Mouse (Mus musculus): ENCODE measurements around the gene Siglec1.

Siglec1 gene

GRCm38 (mm10) chr2:131097087-131097486 is 10.5 kb upstream of the Siglec1 start:
- DNase-seq (ENCODE audit: low read depth, low spot score) = no peak

DNA sequence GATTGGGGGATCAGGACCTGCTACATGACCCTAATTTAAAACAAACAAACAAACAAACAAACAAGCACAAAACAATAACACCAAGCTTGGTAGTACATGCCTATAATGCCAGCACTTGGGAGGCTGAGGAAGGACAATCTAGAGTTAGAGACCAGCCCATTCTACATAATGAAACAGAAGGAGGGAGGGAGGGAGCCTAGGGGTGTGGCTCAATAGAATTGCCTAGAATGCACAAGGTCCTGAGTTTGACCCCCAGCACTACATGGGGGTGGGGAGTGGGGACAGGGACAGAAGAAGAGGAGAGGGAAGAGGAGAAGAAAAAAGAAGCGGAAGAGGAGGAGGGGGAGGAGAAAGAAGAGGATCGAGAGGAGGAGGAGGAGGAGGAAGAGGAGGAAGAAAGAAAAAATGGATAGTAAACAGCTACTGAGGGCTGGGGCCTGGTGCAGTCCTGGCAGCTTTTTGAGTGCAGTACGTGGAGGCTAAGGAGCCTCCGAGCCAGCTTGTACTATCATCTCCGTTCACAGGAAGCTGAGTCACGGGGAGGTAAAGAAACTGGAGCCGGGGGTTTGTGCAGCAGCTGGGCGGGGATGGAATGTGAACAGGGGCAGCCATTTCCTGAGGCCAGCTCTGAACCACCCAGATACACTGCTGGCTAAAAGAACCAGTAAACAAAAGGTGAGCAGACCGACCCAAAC is 9.7 kb upstream of the Siglec1 start:
- peak; percentile 44 for DNase-seq (ENCODE audit: low read depth, low spot score)

DNA sequence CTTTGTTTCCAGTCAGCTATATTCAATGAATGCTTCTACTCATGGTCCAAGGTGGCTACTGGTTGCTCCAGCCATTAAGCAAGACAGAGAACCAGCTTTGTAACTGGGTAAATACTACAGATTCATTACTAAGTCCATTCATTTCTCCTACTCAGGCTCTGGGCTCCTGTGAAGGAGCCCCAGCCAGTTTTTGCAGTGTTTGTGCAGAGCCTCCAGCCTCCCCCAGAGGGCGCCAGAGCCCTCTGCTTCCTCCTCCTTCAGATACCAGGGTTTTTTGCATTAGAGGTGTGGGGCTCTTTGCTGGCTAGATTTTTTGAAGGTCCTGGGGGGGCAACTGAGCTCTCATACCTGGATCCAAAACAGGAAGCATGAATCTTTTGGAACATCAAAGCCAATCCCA is 8.3 kb upstream of the Siglec1 start:
- DNase-seq (ENCODE audit: low read depth, low spot score) = peak; percentile 72

DNA sequence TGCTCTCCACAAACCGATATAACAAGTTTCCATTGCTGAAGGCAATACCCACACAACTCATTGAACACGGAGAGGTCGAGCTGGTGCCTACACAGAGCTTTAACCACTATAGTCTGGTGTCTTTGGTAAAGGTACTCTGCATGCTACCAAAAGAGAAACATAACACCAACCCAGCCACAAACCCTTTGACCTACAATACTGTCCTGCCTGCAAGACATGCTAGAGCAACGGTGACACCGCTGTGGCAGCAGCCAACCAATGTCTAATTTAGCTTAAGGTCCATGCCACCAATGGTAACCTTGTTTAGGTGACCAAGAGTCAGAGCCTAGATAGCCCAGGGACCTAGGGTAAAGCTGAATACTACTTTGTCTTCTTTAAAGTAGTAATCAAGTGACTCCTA is 7.0 kb upstream of the Siglec1 start:
- no peak for DNase-seq (ENCODE audit: low read depth, low spot score)

- no peak for DNase-seq (ENCODE audit: low read depth, low spot score)
Measured at GRCm38 (mm10) chr2:131090852-131091251, 4.3 kb upstream of the Siglec1 start.

DNA sequence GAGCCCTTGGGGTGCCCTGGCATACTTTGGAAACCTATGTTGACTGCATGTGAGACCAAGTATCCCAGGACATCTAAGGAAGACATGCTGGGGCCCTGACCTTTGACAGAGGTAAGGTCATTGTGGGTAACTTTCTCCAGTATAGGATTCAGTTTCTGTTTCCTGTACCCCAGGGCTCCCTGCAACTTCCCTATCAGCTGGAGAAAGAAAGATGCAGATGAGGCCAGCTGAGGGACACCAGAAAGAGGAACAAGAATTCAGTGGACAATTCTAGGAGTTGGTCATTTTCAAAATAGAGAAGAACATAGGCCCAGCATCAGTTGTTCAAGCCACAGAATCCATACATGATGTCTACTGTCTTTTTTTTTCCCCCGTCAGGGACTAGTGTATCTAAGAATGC is 3.1 kb upstream of the Siglec1 start:
- DNase-seq (ENCODE audit: low read depth, low spot score) = no peak

DNA sequence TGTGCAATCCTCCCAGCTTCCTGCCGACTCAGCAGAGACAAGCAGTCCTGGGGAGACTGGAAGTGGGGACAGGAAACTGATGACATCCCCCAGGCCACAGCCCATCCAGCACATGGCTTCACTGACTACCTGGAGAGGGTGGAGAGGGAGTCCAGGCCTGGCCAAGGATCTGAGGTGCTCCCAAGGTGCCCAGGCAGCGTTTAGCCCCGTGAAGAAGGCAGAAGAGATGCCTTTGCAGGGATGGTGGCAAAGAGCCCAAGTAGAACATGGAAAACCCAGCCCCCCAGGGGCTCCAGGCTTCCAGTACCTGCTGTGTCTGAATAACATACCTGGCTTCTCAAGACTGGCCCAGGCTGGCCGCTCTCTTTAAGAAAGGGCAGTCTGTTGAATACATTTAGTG is 2.0 kb upstream of the Siglec1 start:
- no peak for DNase-seq (ENCODE audit: low read depth, low spot score)

GRCm38 (mm10) chr2:131084206-131084605 is 2.4 kb downstream of the Siglec1 start:
- no peak for DNase-seq (ENCODE audit: low read depth, low spot score)

GRCm38 (mm10) chr2:131080507-131080906 is 6.1 kb downstream of the Siglec1 start:
- DNase-seq (ENCODE audit: low read depth, low spot score) = no peak

DNA sequence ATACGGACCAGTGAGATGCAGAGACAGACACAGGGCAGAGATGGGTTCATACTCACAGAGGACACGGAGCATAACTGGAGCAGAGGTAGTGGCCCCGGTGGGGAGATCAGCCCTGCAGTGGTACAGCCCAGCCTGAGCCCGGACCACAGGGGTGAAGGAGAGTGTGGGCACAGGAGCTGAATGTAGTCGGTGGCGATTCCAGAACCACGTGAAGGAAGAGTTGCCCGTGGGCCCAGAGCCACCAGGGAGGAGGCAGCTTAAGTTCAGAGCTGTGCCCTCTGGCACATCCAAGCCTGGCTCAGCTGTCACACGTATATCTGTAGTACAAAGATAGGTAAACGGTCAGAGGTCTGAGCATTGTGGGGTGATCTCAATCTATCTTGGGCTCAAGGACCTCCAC is 14.0 kb downstream of the Siglec1 start:
- no peak for DNase-seq (ENCODE audit: low read depth, low spot score)

- DNase-seq (ENCODE audit: low read depth, low spot score) = no peak
Measured at GRCm38 (mm10) chr2:131067481-131067880, 19.1 kb downstream of the Siglec1 start.

- DNase-seq (ENCODE audit: low read depth, low spot score) = no peak
Measured at GRCm38 (mm10) chr2:131066342-131066741, 20.2 kb downstream of the Siglec1 start.

- no peak for DNase-seq (ENCODE audit: low read depth, low spot score)
Measured at GRCm38 (mm10) chr2:131063404-131063864, 23.1 kb downstream of the Siglec1 start, which contains the start of gene Adam33. Gene Adam33 (minus strand): TSS chr2:131063814.

- DNase-seq (ENCODE audit: low read depth, low spot score) = no peak
Measured at GRCm38 (mm10) chr2:131061607-131062006, 25.0 kb downstream of the Siglec1 start.

GRCm38 (mm10) chr2:131060784-131061183 is 25.8 kb downstream of the Siglec1 start:
- DNase-seq (ENCODE audit: low read depth, low spot score) = no peak

DNA sequence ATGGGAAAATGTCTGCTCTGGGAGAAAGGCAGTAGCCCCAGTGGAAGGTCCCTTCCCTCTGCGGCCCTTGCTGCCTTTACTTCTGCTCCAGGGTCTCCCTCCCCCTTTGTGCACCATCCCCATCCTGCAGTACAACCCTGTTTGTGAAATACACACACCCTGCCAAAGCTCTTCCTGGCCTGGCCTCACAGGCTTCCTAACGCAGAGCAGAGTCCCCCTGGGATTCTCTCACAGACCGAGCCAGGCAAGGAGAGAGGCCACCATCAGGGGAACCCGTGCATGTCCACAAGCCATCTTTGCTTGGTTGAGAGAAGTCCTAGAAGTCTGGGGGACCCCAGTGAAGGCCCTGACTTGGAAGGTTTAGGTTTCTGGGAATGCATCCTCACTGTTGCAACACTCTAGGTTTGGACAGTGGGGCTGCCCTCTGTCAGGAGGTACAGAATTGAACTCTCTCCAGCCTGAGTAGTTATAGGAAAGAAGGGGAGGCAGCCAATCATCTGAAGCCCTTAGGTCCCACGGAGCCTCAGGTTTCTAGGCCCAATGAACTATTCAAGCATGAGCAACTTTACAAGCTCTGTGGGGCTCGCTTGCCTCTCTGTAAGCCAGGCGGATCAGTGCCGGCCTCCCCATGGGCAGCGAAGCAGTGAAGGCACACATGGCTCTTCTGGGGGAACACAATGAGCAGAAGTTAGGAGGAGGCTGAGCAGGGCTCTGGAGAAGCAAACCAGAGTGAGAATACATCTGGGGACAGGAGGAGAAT is 26.6 kb downstream of the Siglec1 start:
- no peak for DNase-seq (ENCODE audit: low read depth, low spot score)

DNA sequence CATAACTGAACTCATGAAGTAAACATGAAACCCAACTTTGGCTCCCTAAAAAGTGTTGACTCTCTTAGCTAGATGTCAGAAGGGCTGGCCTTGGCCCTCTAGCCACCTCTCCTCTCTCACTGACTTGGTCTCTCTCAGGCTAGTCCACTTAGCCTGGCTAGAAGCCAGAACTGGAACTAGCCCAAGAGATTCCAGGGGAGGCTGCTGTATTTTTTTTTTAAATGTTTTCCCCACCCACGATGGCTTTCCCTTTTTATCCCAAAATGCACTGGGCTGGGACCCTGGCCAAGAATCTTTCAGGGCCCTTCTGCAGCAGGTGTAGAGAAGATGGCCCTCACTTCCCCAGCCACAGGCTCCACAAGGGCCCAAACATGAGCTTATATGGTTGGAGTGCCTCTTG is 27.2 kb downstream of the Siglec1 start:
- DNase-seq (ENCODE audit: low read depth, low spot score) = no peak

DNA sequence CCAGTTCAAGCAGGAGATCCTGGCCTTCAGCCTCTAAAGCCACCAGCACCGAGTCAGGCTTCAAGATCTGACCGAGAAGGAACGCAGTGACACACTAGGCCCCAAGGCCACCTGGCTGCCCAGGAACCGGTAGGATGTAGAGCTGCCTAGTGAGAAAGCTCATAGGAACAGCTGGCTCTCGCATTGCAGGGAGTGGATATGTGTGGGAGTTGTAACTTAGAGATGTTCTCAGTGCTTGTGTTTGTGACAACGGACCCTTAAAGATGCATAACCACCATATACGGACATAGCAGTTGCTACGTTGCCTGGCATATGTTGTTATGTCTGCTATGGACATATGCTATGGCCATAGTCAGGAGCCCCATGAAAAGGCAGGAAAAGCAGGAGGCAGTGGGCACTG is 27.9 kb downstream of the Siglec1 start:
- no peak for DNase-seq (ENCODE audit: low read depth, low spot score)

DNA sequence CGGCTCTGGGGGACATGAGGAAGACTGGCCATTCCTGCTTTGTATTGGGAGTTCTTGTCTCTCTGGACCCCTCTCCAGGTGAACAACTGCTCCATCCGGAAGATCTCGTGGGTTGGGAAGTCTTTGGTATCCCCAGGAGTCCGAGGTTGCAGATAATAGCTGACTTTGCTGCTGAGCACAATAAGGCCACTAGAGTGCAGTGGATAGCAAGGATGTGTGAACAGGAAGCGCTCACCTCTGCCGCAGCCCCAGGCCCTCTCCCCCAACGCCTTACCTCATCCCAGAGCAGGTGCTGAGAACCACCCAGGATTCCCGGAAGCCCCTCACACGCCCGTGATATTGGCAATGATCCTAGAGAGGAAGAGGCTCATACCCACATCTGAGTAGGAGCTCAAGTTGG is 30.4 kb downstream of the Siglec1 start:
- no peak for DNase-seq (ENCODE audit: low read depth, low spot score)

- no peak for DNase-seq (ENCODE audit: low read depth, low spot score)
Measured at GRCm38 (mm10) chr2:131055631-131056030, 30.9 kb downstream of the Siglec1 start.

GRCm38 (mm10) chr2:131054646-131055264 is 31.8 kb downstream of the Siglec1 start:
- DNase-seq (ENCODE audit: low read depth, low spot score) = no peak

DNA sequence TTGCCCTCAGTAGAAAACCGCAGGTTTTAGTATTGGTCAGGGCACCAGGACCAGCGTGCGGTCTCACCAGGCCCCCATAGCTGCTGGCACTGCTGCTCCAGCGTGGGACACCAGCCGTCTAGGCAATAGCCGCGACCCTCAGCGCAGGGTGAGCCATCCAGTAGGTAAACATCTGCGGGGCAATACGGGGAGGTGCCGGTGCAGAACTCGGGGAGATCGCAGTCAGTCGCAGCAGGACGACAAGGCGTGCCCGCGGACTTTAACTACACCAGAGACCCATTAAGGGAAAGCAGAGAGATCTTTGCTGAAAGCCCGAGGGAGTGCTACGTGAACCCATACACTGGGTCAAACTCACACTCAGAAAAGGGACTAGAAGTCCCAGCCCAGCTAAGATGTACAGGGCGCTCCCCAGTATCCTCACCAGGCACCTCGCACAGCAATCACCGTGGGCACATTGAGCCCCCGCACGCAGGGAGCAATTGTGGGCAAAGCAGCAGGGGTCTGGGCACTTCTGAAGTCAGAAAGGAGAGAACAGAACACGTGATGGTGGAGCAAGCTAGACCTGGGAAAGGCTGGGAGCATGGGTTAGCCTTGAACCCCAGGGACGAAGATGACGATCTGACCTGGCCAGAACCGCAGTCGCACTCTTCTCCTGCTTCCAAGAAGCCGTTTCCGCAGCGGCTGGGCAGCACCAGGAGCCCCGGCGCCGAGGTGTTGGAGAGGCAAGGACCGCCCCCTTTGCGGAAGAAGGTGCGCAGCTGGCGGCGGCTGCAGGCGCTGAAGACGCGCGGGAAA is 32.5 kb downstream of the Siglec1 start:
- DNase-seq (ENCODE audit: low read depth, low spot score) = no peak
